ENCODE assay signal across 19 mouse cellular contexts in the genomic region with DNA sequence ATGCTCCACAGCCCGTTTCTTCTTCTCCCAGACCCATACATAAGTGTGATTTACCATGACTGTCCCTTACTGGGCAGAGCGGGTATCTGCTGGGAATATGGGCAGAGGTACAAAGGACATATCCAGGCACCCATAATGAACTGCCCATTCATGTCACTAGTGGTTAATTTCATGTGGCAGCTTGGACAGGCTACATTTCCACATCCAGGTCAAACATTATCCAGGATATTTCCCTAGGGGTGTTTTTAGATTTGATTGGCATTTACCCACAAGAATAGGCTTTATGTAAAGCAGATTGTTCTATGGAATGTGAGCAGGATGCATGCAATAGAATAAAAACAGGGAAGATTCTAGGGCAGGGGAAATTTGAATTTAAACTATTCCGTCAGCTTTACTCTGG.
"Had no signal": no experiment of that assay in that cellular context is flagged by ENCODE, and none has a peak within 500 bp of the region (broad histone marks: within the 10 kb centered on the region; RNA-seq: fewer than 3 reads in every experiment).

No protein-coding gene starts in this region.

- H3K27me3 ChIP-seq: limb, embryonic 13.5 days; liver, embryonic 12.5 days; liver, embryonic 15.5 days; midbrain, embryonic 15.5 days; stomach, embryonic 15.5 days had no signal

- H3K4me3 ChIP-seq: layer of hippocampus, adult 2 months; limb, embryonic 10.5 days; limb, embryonic 13.5 days; liver, embryonic 12.5 days; liver, embryonic 15.5 days; midbrain, embryonic 15.5 days; stomach, embryonic 15.5 days had no signal

- H3K4me2 ChIP-seq: limb, embryonic 13.5 days; liver, embryonic 12.5 days; liver, embryonic 15.5 days; midbrain, embryonic 15.5 days; stomach, embryonic 15.5 days had no signal

- H3K9ac ChIP-seq: limb, embryonic 13.5 days; liver, embryonic 12.5 days; liver, embryonic 15.5 days; midbrain, embryonic 15.5 days; stomach, embryonic 15.5 days had no signal

- H3K27ac ChIP-seq: kidney, postnatal 0 days; layer of hippocampus, adult 2 months; limb, embryonic 10.5 days; limb, embryonic 13.5 days; liver, embryonic 12.5 days; liver, embryonic 15.5 days; midbrain, embryonic 15.5 days; stomach, embryonic 15.5 days had no signal

- H3K36me3 ChIP-seq: limb, embryonic 10.5 days; limb, embryonic 13.5 days; liver, embryonic 12.5 days; liver, embryonic 15.5 days; midbrain, embryonic 15.5 days; stomach, embryonic 15.5 days had no signal

- ATAC-seq: intestine, postnatal 0 days; liver, embryonic 12.5 days; midbrain, embryonic 15.5 days had no signal

- H3K9me3 ChIP-seq: limb, embryonic 10.5 days; limb, embryonic 13.5 days; liver, embryonic 12.5 days; liver, embryonic 15.5 days; midbrain, embryonic 15.5 days; stomach, embryonic 15.5 days had no signal

- DNase-seq: kidney, adult 2 months; kidney, postnatal 25 days; layer of hippocampus, adult 9-11 months; liver; lung, adult 2 months; lung, postnatal 14 days; lung, postnatal 4 days; right cerebral cortex, postnatal 25 days; spleen, adult 18-20 months; thymus, postnatal 25 days had no signal

- H3K4me1 ChIP-seq: limb, embryonic 13.5 days; liver, embryonic 12.5 days; liver, embryonic 15.5 days; midbrain, embryonic 15.5 days; stomach, embryonic 15.5 days had no signal
